Mouse (Mus musculus): Measurements from ENCODE around the gene Sae1. TPM values are rescaled to one million over a fixed set of nuclear protein-coding genes. Genes with fewer than 3 reads are reported as not detected.

Gene Sae1
- polyA plus RNA-seq, 1 experiment = 22.5 TPM

DNA sequence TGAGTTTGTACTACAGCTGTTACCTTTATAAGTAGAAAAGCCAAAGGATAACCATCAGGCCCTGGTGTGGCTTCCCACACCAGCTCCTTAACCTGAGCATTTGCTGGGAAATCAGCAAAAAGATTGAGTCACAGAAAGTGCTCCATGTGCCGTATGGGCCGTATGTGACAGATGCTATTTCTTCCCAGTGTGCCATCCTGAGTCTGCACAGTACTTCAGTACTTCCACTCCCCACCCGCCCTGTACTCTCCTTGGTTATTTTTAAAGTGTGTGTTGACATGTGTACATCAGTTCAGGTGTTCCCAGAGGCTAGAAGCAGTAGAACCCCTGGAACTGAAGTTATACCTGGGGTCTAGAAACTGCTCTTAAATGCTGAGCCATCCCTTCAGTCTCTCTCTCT is 19.4 kb upstream of the Sae1 start:
- Histone ChIP-seq H3K27ac (replicated peaks; ENCODE audit: low read depth, low read length) (peak overlapping the region; percentile 57), H3K4me3 (ENCODE audit: insufficient read depth, low read depth, low read length) (no peak overlapping the region)

DNA sequence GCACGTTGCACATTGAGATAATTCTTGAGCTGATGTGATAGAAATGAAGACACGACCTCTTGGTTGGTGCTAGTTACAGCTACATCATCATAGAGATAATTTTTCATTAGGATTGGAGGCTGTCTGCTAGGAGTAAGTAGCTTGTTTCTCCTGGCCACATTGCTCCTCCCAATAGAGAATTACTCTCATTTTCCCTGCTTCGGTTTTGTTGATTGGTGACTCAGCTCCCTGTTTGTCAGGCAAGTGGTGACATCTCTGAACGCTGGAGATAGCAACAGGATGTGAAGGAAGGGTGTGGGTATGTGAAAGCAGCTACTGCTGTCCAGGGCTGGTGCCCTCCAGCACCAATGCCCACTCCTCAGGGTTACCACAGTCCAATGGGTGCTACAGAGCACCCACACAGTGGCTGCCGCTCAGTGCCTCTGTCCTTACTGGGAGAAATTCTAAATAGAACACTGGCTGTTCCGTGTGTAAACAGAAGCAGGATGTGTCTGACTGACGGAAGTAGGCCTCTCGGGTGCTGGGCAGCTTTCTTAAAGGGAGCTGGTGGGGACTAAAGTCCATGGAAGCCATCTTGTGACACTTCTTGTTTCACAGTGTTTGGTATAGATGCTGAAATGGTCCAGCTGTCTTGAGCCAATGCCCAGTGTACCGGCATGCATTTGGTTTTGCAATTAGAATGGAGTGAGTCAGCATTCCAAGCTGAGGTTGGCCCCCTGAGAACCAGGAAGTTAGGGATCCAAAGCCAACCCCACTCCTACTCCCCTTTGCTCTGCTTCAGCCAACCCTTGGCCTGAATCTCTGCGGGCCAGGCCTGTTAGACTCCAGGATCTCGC is 18.1 kb upstream of the Sae1 start:
- Histone ChIP-seq H3K4me3 (ENCODE audit: insufficient read depth, low read depth, low read length) (peak overlapping the region; percentile 22), H3K4me1 (ENCODE audit: control insufficient read depth, insufficient read depth, insufficient read length, low read length) (peaks cover 27% of the 10 kb centered on the region), H3K27ac (replicated peaks; ENCODE audit: low read depth, low read length) (peak overlapping the region; percentile 98)

More for the DNA sequence above, 19.4 kb upstream of the Sae1 start:
- peaks cover 27% of the 10 kb centered on the region for H3K4me1 ChIP-seq (ENCODE audit: control insufficient read depth, insufficient read depth, insufficient read length, low read length)

DNA sequence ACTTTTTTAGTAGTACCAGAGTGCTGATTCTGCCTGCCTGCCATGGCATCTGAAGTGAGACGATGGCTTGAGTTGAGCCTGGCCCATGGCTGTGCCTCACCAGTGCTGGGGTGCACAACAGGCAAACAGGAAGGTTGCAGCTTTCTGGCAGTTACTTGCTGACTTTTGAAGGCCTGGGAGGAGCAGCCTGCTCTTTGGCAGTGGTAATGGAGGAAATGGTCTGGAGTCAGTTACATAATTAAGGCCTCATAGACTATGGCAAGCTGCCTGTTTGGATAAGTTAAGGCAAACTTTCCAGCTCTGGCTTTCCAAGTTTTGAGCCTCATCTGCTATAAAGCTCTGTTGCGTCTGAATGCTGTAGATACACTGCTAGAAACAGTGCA is 17.5 kb upstream of the Sae1 start:
- Histone ChIP-seq H3K27ac (replicated peaks; ENCODE audit: low read depth, low read length) (peak overlapping the region; percentile 98), H3K4me3 (ENCODE audit: insufficient read depth, low read depth, low read length) (no peak overlapping the region), H3K4me1 (ENCODE audit: control insufficient read depth, insufficient read depth, insufficient read length, low read length) (peaks cover 27% of the 10 kb centered on the region)

- no peak overlapping the region for H3K4me3 ChIP-seq (ENCODE audit: insufficient read depth, low read depth, low read length)
- H3K27ac ChIP-seq (replicated peaks; ENCODE audit: low read depth, low read length) = peak overlapping the region; percentile 98
Observed at GRCm38 (mm10) chr7:16404315-16405072, 16.9 kb upstream of the Sae1 start.

DNA sequence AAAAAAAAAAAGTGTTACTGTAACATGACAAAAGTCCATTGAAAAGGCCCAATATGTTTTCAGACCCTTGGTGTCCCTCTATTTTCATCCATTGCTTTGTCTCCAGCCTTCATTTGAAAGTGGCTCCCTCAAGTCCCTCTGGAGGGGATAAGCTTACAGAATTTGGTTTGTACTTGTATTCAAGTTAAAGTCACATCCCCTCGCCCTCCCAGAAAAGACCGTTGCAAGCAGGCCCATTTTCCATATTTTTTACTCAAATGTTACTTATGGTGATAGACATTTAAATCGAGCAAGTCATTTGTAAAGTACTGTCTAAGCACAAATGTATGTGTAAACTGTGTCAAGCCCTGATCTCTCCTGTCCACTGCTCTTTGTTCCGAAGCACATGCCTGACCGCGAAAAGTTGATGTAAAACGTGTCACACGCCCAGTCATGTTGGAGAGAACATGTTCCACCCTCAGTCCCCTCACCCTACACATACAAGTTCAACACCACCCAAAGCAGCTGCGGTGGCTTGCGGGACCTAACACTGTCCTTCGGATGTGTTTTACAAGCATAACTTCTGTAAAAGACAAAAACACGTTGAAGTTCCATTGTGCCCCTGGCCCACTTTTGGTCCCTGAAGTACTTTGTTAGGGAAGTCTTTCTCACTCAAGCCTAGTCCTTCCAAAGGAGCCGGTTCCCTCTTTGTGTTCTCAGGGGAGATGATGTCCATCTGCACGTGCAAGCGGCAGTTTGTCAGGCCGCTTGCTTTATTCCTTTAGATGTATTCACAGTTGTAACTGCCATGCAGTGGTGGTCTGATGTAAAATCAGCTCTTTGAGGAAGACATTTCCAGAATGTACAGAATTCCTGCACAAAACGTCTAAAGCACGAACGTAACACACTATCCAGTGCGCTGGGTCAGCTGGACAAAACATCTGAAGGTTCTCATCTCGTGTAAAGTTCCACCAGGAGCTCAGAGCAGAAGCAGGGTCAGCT is 15.7 kb upstream of the Sae1 start:
- Histone ChIP-seq H3K4me1 (ENCODE audit: control insufficient read depth, insufficient read depth, insufficient read length, low read length) (peaks cover 33% of the 10 kb centered on the region), H3K27ac (replicated peaks; ENCODE audit: low read depth, low read length) (peak overlapping the region; percentile 82), H3K4me3 (ENCODE audit: insufficient read depth, low read depth, low read length) (peak overlapping the region; percentile 52)

More at GRCm38 (mm10) chr7:16404315-16405072, 16.9 kb upstream of the Sae1 start:
- peaks cover 27% of the 10 kb centered on the region for H3K4me1 ChIP-seq (ENCODE audit: control insufficient read depth, insufficient read depth, insufficient read length, low read length)

DNA sequence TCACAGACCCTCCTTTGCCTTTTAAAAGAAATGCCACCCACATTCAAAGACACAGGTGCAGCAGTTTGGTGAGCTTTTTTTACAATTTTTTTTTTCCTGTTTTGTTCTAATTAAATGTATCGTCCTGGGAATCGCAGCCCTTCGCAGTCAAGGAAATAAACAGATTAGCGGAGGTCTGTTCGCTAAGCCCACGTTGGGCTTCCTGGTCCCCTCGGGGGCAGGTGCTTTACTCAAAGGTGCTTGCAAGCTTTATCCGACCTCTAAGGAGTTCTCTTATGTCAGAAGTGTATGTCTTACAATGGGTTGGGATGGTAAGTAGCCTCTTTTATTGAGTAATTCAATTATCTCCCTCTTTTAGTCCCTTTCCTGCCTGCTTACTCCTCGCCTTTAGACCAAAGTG is 14.8 kb upstream of the Sae1 start:
- H3K4me3 ChIP-seq (ENCODE audit: insufficient read depth, low read depth, low read length) = peak overlapping the region; percentile 93
- peaks cover 33% of the 10 kb centered on the region for H3K4me1 ChIP-seq (ENCODE audit: control insufficient read depth, insufficient read depth, insufficient read length, low read length)
- H3K27ac ChIP-seq (replicated peaks; ENCODE audit: low read depth, low read length) = peak overlapping the region; percentile 100

GRCm38 (mm10) chr7:16401991-16402431 is 14.4 kb upstream of the Sae1 start:
- Histone ChIP-seq H3K4me1 (ENCODE audit: control insufficient read depth, insufficient read depth, insufficient read length, low read length) (peaks cover 31% of the 10 kb centered on the region), H3K4me3 (ENCODE audit: insufficient read depth, low read depth, low read length) (peak overlapping the region; percentile 93), H3K27ac (replicated peaks; ENCODE audit: low read depth, low read length) (peak overlapping the region; percentile 100)

- peaks cover 25% of the 10 kb centered on the region for H3K4me1 ChIP-seq (ENCODE audit: control insufficient read depth, insufficient read depth, insufficient read length, low read length)
- H3K4me3 ChIP-seq (ENCODE audit: insufficient read depth, low read depth, low read length) = peak within 1 kb of the TSS; percentile 93
- peak within 1 kb of the TSS; percentile 100 for H3K27ac ChIP-seq (replicated peaks; ENCODE audit: low read depth, low read length)
Observed at GRCm38 (mm10) chr7:16400689-16401611, 13.3 kb upstream of the Sae1 start, which contains the start of gene Zc3h4. Gene Zc3h4, plus strand, starts transcription at chr7:16400910.

GRCm38 (mm10) chr7:16399820-16400688 is 12.4 kb upstream of the Sae1 start:
- Histone ChIP-seq H3K27ac (replicated peaks; ENCODE audit: low read depth, low read length) (peak overlapping the region; percentile 100), H3K4me1 (ENCODE audit: control insufficient read depth, insufficient read depth, insufficient read length, low read length) (peaks cover 18% of the 10 kb centered on the region), H3K4me3 (ENCODE audit: insufficient read depth, low read depth, low read length) (peak overlapping the region; percentile 93)

- Histone ChIP-seq H3K4me3 (ENCODE audit: insufficient read depth, low read depth, low read length) (peak overlapping the region; percentile 70), H3K27ac (replicated peaks; ENCODE audit: low read depth, low read length) (peak overlapping the region; percentile 100), H3K4me1 (ENCODE audit: control insufficient read depth, insufficient read depth, insufficient read length, low read length) (peaks cover 11% of the 10 kb centered on the region; the same call in 1 of the 2 replicates)
Observed at GRCm38 (mm10) chr7:16399098-16399819, 11.7 kb upstream of the Sae1 start.

DNA sequence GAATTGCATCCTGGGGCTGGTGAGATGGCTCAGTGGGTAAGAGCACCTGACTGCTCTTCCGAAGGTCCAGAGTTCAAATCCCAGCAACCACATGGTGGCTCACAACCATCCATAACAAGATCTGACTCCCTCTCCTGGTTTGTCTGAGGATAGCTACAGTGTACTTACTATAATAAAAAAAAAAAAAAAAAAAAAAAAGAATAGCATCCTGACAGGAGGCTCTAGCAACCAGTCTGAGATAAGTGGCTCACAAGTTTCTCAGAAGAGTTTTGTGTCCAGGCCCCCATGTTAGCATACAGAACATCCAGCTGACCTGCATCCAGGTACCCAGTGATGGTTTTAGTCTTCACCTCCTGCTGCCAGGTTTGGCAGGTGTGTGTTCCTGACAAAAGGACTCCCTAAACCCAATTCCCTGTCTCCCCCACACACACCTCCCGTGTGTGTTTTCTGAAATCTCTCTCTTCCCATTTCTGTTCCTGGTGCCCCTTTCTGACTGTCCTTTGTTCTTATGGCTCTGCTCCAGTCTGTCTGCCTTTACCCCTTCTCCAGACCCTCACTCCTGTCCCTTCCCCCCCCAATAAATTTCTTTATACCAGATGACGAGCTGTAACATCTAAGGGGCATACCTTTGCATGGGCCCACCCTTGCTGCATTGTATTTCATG is 10.9 kb upstream of the Sae1 start:
- H3K4me1 ChIP-seq (ENCODE audit: control insufficient read depth, insufficient read depth, insufficient read length, low read length) = peaks cover 9% of the 10 kb centered on the region; the same call in 1 of the 2 replicates
- peak overlapping the region; percentile 100 for H3K27ac ChIP-seq (replicated peaks; ENCODE audit: low read depth, low read length)
- H3K4me3 ChIP-seq (ENCODE audit: insufficient read depth, low read depth, low read length) = peak overlapping the region; percentile 70; the same call in 1 of the 2 replicates

GRCm38 (mm10) chr7:16397465-16397864 is 9.9 kb upstream of the Sae1 start:
- Histone ChIP-seq H3K4me3 (ENCODE audit: insufficient read depth, low read depth, low read length) (no peak overlapping the region), H3K27ac (replicated peaks; ENCODE audit: low read depth, low read length) (no peak overlapping the region), H3K4me1 (ENCODE audit: control insufficient read depth, insufficient read depth, insufficient read length, low read length) (peaks cover 6% of the 10 kb centered on the region; the same call in 1 of the 2 replicates)

Measured in brown adipose tissue, adult 24 weeks (tissue).